Mouse (Mus musculus) c-Kit-positive CD71-positive TER-119-positive erythroid progenitor cells, embryonic 14.5 days (primary cell): ENCODE results near the gene Ndufb6.

Experiments
- DNase-seq: peaks from one replicate; pipeline ENCODE4 v3.0.0-alpha.2; 2013; ENCODE audit warnings: low spot score

Gene Ndufb6

DNA sequence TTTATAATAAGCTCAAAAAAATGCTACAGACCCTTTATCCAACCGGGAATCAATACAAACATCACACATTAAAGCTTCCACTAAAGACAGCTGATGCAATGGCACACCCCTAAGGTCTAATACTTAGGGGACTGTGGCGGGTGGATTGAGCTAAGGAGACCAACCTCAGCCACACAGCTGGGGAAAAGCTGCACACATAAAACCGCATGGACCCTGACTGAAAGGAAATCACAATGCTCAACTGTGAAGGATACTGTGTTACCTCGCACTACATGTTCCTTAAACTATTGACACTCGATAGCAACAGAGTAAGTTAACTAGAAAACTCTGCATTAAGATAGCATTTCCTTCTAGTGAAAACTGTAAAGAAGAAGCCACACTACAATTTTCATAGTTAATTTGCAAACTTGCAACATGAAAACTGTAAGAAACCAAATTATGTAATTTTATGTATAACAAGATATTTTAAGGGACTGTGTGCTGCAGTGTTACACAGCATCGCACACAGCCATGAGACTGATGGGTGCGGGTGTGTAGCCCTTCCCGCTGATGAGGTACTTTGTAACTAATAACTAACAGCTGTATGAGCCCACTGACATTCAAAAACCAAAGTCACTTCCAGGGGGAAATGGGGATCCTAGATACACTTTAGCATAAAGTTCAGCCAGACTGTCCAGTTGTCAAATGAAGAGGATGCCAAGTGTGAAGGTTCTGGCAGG, 24.7 kb downstream of the Ndufb6 start:
- DNase-seq = no peak

DNA sequence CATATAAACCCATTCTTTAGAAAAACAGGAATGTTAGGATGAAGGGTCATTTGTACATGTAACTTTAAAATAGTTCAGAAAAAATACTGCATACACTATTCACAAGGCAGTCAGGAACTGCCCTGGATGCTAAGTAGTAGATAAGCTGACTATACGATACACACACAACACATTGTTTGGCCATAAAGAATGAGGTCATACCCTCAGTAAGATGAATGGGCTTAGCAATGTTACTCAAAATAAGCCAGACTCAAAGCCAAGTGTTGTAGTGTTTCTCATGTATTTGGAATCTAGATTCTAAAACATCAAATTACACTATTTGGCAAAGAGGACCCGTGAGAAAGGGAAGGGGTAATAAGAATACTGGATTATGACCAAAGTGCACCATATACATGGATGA, 25.5 kb downstream of the Ndufb6 start:
- DNase-seq = no peak

DNA sequence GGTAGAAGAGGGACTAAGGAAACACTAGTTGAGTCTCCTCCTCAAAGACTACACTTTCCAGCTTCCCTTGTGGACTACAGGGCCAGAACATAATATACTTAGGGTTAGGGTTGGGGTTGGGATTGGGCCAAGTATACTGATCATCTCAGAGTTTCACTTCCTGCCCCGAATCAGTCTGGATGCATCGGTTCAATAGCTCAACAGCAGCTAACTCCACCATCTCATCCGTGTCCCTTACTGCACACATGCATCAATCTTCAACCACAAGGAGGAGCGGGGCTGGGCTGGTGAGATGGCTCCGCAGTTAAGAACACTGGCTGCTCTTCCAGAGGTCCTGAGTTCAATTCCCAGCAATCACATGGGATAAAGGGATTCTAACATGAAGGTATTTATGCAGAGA, 28.2 kb downstream of the Ndufb6 start:
- DNase-seq = no peak

DNA sequence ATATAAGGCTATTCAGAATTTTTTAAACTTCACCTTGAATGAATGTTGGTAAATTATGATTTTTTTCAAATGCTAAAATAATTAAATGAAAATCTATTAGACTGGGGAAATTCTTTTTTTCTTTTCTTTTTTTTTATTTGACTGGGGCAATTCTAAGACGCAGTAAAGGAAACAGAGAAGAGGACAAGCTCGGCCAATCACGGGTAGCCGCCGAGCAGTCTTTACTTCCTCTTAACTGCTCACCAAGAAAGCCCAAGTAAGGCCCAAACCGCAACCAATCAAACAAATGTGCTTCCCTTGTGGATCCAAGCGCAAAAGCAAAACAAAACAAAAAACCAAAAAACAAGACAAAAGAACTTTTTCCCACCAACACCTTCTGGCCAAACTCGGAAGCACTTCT, 35.2 kb downstream of the Ndufb6 start:
- no peak for DNase-seq

DNA sequence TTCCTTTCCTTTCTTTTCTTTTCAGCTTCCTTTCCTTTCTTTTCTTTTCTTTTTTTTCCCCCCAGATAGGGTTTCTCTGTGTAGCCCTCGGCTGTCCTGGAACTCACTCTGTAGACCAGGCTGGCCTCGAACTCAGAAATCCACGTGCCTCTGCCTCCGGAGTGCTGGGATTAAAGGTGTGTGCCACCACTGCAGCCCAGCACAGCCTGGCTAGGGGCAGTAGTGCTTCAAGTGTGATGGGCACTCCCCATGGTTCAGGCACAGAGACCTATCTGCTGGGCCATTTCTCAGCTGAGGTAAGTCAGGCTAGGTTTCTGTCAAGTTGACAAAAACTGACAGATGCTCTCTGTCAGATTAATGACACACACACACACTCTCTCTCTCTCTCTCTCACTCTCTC, 36.2 kb downstream of the Ndufb6 start:
- DNase-seq = no peak

DNA sequence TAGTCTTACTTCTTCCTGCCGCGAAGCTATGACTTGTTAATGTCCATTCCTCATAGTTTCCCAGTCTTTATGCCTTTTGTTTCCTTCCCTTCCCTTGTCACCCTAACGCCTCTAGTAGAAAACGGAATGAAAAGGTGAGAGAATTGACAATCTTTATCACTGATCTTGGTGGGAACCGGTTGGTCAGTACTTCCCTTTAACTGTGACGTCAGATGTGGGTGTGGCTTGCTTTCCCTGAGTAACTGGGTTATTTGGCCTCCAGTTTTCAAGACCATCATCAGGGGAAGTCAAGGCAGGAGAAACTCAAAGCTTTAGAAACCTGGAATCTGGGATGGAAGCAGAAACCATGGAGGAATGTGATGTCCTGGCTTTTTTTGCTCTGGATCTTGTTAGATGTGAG, 37.3 kb downstream of the Ndufb6 start:
- DNase-seq = no peak

DNA sequence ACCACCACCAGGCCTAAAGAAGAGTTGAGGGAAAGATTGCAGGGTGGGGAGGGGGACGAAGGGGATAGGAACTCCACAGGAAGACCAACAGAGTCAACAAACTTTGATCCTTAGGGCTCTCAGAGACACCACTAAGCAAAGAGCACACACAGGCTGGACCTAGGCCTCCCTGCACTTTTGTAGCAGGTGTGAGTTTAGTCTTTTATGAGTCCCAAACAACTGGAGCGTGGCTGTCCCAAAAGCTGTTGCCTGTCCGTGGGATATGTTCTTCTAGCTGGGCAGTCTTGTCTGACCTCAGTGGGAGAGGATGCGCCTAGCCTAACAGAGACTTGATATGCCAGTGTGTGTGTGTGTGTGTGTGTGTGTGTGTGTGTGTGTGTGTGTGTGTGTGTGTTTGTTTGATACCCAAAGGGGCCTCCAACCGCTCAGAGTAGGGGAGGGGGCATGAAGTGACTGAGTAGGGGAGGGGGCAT, 38.9 kb downstream of the Ndufb6 start:
- DNase-seq = no peak

DNA sequence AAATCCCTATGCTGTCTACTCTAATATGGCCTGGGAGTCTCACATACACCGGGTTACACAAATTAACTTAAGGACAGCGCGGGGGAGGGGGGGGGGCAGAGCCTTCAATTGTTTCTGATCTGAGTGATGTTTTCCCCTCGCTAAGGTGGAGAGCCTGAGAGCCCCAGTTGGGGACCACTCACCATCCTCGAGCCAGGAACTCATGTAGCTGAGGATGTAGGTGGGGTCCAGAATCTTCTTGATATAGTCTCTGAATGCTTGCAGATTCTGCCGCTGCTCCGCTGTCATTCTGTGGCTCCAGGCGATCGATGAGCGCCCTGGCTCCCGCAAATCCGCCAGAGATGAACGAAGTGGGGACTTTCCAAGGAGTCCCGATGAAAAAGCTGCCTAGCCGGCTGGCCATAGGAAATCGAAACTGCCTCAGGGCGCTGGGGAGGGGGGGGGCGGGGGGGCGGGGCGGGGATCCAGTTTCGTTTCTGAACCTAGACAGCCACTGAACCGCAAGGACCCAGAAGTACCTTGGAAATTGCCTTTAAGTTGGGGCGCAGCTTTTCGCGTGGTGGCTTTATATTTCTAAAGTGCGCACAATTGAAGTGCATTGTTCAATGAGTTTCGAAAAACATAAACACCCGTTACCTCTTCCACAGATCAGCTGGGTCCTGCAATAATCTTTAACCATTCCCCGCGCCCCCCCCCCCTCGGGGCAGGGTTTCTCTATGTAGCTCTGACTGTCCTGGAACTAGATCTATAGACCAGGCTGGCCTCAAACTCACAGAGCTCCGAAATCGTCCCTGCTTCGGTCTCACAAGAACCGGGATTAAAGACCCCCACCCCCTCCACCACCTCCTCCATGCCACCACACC, 39.6 kb downstream of the Ndufb6 start, which contains the start of gene Ddx58:
TSS of gene Ddx58 (minus strand) at position 420 of the 863 bp plus-strand sequence.
- DNase-seq = no peak

DNA sequence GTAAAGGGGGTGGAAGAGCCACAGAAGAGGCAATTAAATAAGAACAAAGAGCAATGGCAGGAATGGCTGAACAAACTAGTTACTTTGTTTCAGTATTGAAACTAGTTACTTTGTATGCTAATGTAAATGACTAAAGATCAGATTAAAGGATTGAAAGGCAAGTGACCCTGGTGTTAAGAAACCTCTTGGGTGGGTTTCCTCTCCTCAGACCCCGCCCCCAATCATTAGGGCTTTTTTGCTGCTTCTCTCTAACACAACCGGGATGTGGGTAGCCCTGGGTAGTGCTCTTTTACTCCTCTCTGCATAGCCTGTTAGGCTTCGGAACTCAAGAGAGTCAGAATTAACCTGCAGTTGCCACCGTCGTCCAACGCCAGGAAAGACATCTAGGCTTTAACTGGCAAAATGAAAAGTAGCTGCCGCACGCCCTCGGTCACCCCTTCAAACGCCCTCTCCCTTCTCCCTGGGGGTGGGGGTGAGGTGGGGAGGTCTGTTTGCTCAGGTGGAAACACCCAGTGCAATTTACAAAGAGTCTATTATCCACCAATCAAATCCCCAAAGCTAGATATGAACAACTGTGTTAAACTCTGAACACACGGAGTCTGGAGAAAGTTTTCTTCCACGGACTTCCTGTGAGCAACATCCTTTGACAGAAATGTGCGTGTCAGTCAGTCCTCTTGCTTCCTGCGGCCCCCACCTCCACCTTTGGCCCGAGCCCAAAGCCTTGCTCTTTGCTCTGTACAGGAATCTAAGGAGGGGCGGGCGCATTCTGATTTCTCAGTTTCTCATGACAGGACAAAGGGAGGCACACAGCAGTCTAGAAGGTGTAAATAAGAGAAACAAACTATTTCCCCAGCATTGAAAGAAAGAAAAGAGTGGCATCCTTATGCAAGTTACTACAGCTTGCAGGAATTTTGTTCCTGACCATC, 40.5 kb downstream of the Ndufb6 start:
- DNase-seq = no peak

DNA sequence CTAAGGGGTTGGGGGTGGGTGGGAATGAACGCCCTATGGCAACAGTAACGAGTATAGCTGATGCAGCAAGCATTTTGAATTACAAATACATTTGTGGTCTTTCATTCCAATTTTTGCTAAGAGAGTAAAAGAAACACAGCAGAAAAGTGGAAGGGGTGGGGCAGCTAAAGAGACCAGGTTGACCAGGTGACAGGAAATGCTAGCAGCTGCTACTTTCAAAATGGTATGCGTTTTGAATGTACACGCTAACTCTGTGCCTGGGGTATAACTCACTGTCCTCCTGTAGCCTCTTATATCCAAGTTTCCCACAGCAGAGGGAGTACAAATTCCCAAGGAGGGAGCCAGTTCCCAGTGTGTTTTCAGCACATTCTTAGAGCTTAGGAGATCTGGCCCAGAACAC, 42.4 kb downstream of the Ndufb6 start:
- no peak for DNase-seq

DNA sequence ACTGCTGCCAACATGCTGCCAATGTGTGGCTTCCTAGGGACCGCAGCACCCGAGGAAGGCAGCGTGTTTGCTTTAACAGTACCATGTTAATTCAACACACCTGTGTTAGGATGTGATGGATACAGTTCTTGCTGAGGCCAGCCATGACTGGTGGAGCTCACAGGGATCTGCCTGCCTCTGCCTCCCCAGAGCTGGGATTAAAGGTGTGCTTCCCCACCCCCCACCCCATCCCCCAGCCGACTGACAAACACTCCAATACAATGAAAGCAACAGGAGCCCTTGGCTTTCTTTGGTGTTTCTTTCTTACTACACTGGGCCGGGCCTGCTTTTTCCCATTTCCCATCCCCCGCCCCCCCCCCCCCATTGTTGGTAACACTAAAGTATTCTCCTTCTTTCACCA, 45.0 kb downstream of the Ndufb6 start:
- DNase-seq = no peak

DNA sequence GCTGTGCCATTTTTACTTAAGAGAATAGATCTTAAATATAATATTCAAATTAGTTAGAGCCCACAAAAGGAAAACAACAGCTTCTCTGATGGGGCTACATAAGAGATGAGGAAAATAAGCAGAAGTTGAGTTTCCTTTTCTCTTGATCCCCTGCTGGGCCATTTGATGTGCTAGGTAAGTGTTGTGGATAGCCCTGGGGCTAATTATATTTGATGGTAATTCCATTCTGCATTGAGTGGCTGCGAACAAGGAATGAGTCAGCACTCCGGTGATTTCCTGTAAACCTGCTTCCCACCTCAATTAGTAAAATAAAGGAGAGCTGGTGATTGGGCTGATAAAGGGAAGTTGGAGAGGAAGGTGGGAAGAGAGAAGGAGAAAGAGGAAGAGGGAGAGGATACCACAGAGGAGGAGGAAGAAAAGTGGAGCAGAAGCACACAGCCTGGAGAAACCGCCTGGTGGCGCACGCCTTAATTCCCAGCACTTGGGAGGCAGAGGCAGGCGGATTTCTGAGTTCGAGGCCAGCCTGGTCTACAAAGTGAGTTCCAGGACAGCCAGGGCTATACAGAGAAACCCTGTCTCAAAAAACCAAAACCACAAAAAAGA, 46.1 kb downstream of the Ndufb6 start:
- no peak for DNase-seq

DNA sequence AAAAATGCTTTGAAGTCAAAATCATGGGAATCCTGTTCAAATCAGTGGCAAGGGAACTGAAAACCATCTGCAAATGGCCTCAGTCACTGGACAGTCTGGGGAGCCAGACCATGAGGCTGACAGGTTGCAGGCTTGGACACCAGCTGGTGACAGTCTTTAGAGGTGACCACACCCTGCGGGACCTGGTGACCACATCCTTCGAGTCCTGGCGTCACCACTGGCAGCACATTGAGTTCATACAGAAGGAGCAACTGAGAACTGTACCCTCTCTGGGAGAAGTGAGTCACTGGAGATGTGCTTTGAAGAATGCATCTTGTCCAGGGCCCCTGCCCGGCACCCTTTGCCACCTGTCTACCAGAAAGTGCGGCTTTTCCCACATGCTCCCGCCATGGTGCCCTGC, 49.5 kb downstream of the Ndufb6 start:
- DNase-seq = no peak

DNA sequence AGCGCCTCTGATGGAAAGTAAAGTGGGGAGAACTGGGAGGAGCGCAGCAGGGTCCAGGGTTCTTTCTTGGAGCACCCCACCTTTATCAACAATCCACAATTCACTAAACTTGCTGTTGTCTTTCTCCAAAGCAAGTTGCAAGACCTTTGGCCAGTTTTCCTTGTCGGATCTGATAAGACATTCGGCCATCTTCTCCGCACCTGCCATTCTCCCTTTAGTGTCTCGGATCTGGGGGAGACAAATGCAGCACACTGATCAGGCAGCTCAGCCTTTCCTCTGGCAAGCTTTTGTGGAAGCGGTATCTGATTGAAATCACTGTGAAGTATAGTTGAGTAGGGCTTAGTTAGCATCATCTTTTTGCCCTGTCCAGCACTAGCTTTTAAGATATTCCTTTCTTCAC, 51.3 kb downstream of the Ndufb6 start:
- DNase-seq = no peak

DNA sequence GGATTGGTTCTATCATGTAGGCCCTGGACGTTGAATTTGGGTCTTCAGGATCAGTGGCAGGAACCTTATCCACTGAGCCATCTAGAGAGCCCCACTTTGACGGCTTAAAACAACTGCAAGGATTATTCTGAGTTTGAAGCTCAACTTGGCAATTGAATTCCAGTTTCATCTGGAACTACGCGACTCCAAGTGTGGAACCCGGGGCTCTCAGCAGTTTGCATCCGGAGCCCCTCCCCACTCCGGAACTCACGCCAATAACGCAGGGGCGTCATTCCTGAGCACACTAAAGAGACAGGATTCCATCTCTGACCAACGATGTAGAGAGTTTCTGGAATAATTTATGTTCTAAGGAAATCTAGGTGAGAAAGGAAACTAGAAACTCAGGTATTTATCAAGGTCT, 52.1 kb downstream of the Ndufb6 start:
- no peak for DNase-seq

DNA sequence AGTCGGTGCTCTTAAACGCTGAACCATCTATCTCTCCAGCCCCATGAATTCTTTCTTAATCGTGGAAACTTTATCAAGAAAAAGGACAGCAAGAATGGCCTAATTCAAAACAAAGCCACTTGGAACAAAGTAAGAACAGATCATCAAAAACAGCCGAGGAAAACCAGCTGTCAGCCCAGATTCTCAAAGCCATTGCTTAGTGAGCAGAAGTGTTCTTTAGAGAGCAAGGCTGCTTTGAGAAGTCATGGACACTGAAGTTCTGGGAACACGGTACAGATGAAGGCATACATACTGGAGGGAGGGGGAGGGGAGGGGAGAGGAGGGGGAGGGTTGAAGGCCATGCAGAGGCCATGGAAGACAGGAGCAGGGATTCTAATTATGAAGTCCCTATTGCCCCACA, 53.1 kb downstream of the Ndufb6 start:
- no peak for DNase-seq

DNA sequence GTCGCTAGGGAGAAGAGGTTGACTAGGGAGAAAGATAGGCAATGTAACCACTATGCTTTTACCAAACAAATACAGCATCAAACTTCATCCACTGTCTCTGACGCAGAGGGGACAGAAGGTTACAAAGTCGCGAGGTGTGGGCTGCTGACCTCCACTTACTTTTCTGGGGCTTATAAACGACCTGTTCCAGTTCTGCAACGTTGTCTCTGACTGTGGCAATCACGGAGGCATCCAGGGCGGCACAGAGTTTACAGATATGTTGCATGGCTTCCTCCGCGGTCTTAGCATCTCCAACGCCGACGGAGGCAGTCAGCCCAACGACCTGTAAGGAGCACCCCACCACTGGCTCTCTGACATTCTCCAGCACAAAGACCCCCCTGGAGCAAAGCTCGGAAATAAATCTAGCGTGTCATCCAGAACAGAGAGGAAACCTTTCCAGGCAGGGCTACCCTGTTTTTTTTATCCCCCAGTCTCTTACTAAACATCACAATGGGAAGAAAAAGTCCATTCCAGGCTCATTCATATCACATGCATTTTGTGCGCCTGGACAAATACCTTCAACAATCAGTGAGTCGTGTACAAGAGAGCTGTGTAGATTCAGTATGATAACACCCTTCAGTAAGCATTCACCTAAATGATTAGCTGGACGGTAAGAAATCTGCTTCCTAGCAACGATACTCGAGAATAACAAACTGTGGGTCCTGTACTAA, 57.2 kb downstream of the Ndufb6 start:
- no peak for DNase-seq

DNA sequence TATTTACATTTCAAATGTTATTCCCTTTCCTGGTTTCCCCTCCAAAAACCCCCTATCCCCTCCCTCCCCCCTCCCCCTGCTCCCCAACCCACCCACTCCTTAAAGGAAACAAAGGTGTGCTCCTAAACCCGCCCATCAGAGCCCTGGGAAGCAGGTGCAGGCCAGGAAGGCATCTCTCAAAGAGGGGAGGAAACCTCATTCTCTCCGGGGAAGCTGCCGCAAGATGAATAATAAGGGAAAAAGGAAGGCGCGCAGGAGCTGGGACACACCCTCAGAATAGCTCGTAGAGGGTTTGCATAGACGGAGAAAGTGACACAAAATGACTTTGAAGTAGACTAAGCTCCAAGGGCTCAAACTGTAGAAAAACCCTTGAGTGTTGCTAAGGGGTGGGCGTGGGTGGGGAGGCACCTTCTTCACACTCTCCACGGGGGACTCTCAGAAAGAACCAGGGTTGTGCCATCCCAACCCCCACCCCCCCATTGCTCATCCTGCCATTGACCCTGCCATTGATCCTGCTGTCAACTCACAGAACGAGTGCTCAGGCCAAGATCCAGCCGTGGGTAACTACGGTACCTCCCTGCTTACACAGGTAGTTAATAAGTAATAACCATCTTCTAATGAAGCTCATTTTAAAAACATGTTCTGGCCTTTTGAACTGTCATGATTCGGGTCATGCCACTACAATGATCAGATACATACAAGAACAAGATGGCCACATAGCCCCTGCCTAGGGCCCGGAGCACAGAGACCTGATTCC, 58.0 kb downstream of the Ndufb6 start:
- DNase-seq = no peak
